Mouse (Mus musculus) splenic B cell, adult 2 months (primary cell): Measurements from ENCODE around the gene Fam169a.
"Not testable (repeated sequence)": the region's sequence is repeated elsewhere in the genome, so short reads cannot be mapped to it uniquely, and the experiment has no call there.

ENCODE experiments used
- DNase-seq: peaks from one replicate; pipeline ENCODE4 v3.0.0-alpha.2; 2011; ENCODE audit warnings: low read depth, low spot score
- H3K27me3 ChIP-seq: 2 replicates; pipeline ENCODE4 v1.6.1; 2012; ENCODE audit warnings: mild to moderate bottlenecking, low read length, moderate library complexity, mixed read lengths; ENCODE audit not compliant: control insufficient read depth, poor library complexity, insufficient read depth, severe bottlenecking
- H3K36me3 ChIP-seq: 2 replicates; pipeline ENCODE4 v1.6.1; 2012; ENCODE audit warnings: mild to moderate bottlenecking, low read length, moderate library complexity, mixed read lengths; ENCODE audit not compliant: control insufficient read depth, poor library complexity, insufficient read depth, severe bottlenecking

Fam169a gene

GRCm38 (mm10) chr13:97099187-97099852, 32.2 kb downstream of the Fam169a start, which contains the start of gene Gm6169:
Gene Gm6169 (minus strand): TSS chr13:97099237.
- no peaks in the 10 kb centered on the region for H3K27me3 ChIP-seq
- DNase-seq: peak; percentile 29

GRCm38 (mm10) chr13:97104996-97105395, 37.9 kb downstream of the Fam169a start:
- H3K27me3 ChIP-seq: no peaks in the 10 kb centered on the region
- H3K36me3 ChIP-seq: no peaks in the 10 kb centered on the region
- DNase-seq: no peak

More at GRCm38 (mm10) chr13:97099187-97099852, 32.2 kb downstream of the Fam169a start, which contains the start of gene Gm6169:
- no peaks in the 10 kb centered on the region for H3K36me3 ChIP-seq

- DNase-seq, H3K27me3 ChIP-seq, H3K36me3 ChIP-seq: not testable (repeated sequence)
Measured at GRCm38 (mm10) chr13:97107721-97108120, 40.6 kb downstream of the Fam169a start.

- no peak for DNase-seq
- Histone ChIP-seq H3K36me3 (no peaks in the 10 kb centered on the region), H3K27me3 (no peaks in the 10 kb centered on the region)
Measured at GRCm38 (mm10) chr13:97109046-97109445, 42.0 kb downstream of the Fam169a start.

GRCm38 (mm10) chr13:97121341-97121740, 54.3 kb downstream of the Fam169a start:
- Histone ChIP-seq H3K27me3 (no peaks in the 10 kb centered on the region), H3K36me3 (no peaks in the 10 kb centered on the region)
- DNase-seq: no peak

- H3K36me3 ChIP-seq: peaks cover 11% of the 10 kb centered on the region
- H3K27me3 ChIP-seq, DNase-seq: not testable (repeated sequence)
Measured at GRCm38 (mm10) chr13:97129654-97130053, 62.6 kb downstream of the Fam169a start.

- not testable (repeated sequence) for H3K27me3 ChIP-seq, DNase-seq
- peaks cover 11% of the 10 kb centered on the region for H3K36me3 ChIP-seq
Measured at GRCm38 (mm10) chr13:97130413-97130812, 63.3 kb downstream of the Fam169a start.

- DNase-seq: peak; percentile 94
- H3K27me3 ChIP-seq: no peaks in the 10 kb centered on the region
- peaks cover 8% of the 10 kb centered on the region for H3K36me3 ChIP-seq
Measured at GRCm38 (mm10) chr13:97137466-97138400, 70.6 kb downstream of the Fam169a start, which contains the start of the genes Gfm2 and Nsa2. Gene Gfm2 (plus strand): TSS chr13:97137937. Gene Nsa2 (minus strand): TSS chr13:97137937.

- H3K36me3 ChIP-seq, H3K27me3 ChIP-seq, DNase-seq: not testable (repeated sequence)
Measured at GRCm38 (mm10) chr13:97138404-97138931, 71.4 kb downstream of the Fam169a start.

- Histone ChIP-seq H3K36me3 (peaks cover 8% of the 10 kb centered on the region), H3K27me3 (no peaks in the 10 kb centered on the region)
- DNase-seq: no peak
Measured at GRCm38 (mm10) chr13:97142321-97142720, 75.2 kb downstream of the Fam169a start.

- no peaks in the 10 kb centered on the region for H3K27me3 ChIP-seq
- peaks cover 13% of the 10 kb centered on the region for H3K36me3 ChIP-seq
- peak; percentile 80 for DNase-seq
Measured at GRCm38 (mm10) chr13:97145834-97146233, 78.7 kb downstream of the Fam169a start.

GRCm38 (mm10) chr13:97175520-97176264, 108.6 kb downstream of the Fam169a start:
- no peaks in the 10 kb centered on the region for H3K27me3 ChIP-seq
- DNase-seq: no peak
- peaks cover 29% of the 10 kb centered on the region for H3K36me3 ChIP-seq

GRCm38 (mm10) chr13:97176731-97177130, 109.6 kb downstream of the Fam169a start:
- DNase-seq: no peak
- Histone ChIP-seq H3K27me3 (no peaks in the 10 kb centered on the region), H3K36me3 (peaks cover 32% of the 10 kb centered on the region)

GRCm38 (mm10) chr13:97178943-97179342, 111.9 kb downstream of the Fam169a start:
- Histone ChIP-seq H3K36me3 (peaks cover 34% of the 10 kb centered on the region), H3K27me3 (no peaks in the 10 kb centered on the region)

More at GRCm38 (mm10) chr13:97178943-97179342, 111.9 kb downstream of the Fam169a start:
- DNase-seq: no peak
